Mouse (Mus musculus): Measurements from ENCODE around the gene Hoxd4.

Hoxd4 gene

GRCm38 (mm10) chr2:74745540-74746297 lies 34.0 kb downstream of the Hoxd4 start:
- 16% methylated on average over 6 of the region's 6 CpGs for WGBS

- 3% methylated on average over 58 of the region's 58 CpGs for WGBS
These were observed 34.7 kb downstream of the Hoxd4 start for GRCm38 (mm10) chr2:74746298-74746921.

- 4% methylated on average over 24 of the region's 24 CpGs for WGBS
These were observed 35.3 kb downstream of the Hoxd4 start for GRCm38 (mm10) chr2:74747006-74747405.

- 14% methylated on average over 11 of the region's 11 CpGs for WGBS
These were observed 36.0 kb downstream of the Hoxd4 start for GRCm38 (mm10) chr2:74747661-74748141.

GRCm38 (mm10) chr2:74748436-74748995 lies 36.8 kb downstream of the Hoxd4 start:
- WGBS, result 6% methylated on average over 9 of the region's 9 CpGs

- WGBS, result 3% methylated on average over 47 of the region's 47 CpGs
These were observed 37.8 kb downstream of the Hoxd4 start for GRCm38 (mm10) chr2:74749337-74750121.

GRCm38 (mm10) chr2:74750731-74751250 lies 39.1 kb downstream of the Hoxd4 start:
- 25% methylated on average over 5 of the region's 5 CpGs for whole genome bisulfite sequencing

- 68% methylated on average over 1 of the region's 1 CpGs for WGBS
These were observed 40.1 kb downstream of the Hoxd4 start for GRCm38 (mm10) chr2:74751861-74752260.

- 5% methylated on average over 45 of the region's 45 CpGs for WGBS
These were observed 40.9 kb downstream of the Hoxd4 start for GRCm38 (mm10) chr2:74752431-74753174.

- WGBS, result 3% methylated on average over 25 of the region's 25 CpGs
These were observed 41.4 kb downstream of the Hoxd4 start for GRCm38 (mm10) chr2:74753175-74753523.

GRCm38 (mm10) chr2:74753711-74754110 lies 42.0 kb downstream of the Hoxd4 start:
- WGBS, result 28% methylated on average over 5 of the region's 5 CpGs

- 31% methylated on average over 1 of the region's 1 CpGs for whole genome bisulfite sequencing
These were observed 48.4 kb downstream of the Hoxd4 start for GRCm38 (mm10) chr2:74760146-74760545.

- WGBS, result 12% methylated on average over 13 of the region's 13 CpGs
These were observed 50.2 kb downstream of the Hoxd4 start for GRCm38 (mm10) chr2:74761941-74762340.

- WGBS, result 1% methylated on average over 61 of the region's 61 CpGs
These were observed 51.0 kb downstream of the Hoxd4 start, which contains the start of gene Hoxd1 for GRCm38 (mm10) chr2:74762522-74763244. Gene Hoxd1 (plus strand): TSS chr2:74762980.

- 3% methylated on average over 52 of the region's 53 CpGs for WGBS
These were observed 51.6 kb downstream of the Hoxd4 start for GRCm38 (mm10) chr2:74763245-74763735.

- WGBS, result 70% methylated on average over 10 of the region's 10 CpGs
These were observed 52.2 kb downstream of the Hoxd4 start for GRCm38 (mm10) chr2:74763976-74764375.

GRCm38 (mm10) chr2:74774359-74774758 lies 62.6 kb downstream of the Hoxd4 start:
- 51% methylated on average over 2 of the region's 2 CpGs for WGBS

GRCm38 (mm10) chr2:74777536-74778275 lies 66.0 kb downstream of the Hoxd4 start:
- WGBS, result 56% methylated on average over 13 of the region's 13 CpGs
